In the genomic region with DNA sequence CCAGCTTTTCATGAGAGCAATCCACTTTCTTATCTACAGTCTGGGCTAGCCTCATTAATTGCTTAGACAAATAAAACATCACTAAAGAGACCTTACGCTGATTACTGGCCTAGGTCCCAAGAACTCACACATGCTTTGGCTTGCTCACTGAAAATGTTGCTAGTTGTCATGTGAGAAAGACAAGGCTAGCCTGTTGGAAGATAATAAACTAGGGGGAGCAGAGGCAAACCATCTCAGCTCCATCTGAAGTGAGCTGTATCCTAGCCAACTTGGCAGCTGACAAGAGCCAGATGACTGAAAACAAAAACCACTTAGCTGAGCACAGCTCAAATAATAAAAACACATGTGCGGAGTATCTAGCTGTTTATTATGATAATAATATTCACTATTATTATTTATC, we compare ENCODE assay signal across 12 mouse cellular contexts. TPM values are rescaled to one million over a fixed set of nuclear protein-coding genes. Genes with fewer than 3 reads are reported as not detected.
DNase-seq lines count a peak whose midpoint lies in the region; ATAC-seq and TF ChIP-seq lines count a peak whose summit lies in the region.
"Had no signal": no experiment of that assay in that cellular context is flagged by ENCODE, and none has a peak within 500 bp of the region (broad histone marks: within the 10 kb centered on the region; RNA-seq: fewer than 3 reads in every experiment).

No protein-coding gene starts in this region.

- WGBS in heart, adult 2 months = 36% methylated on average over 2 of the region's 2 CpGs
- WGBS in heart, embryonic 10.5 days = 73% methylated on average over 2 of the region's 2 CpGs
- WGBS in stomach, embryonic 14.5 days = 39% methylated on average over 2 of the region's 2 CpGs
- 33% methylated on average over 2 of the region's 2 CpGs for WGBS in stomach, postnatal 0 days
- WGBS in stomach, embryonic 16.5 days = 39% methylated on average over 2 of the region's 2 CpGs

- H3K4me2 ChIP-seq in stomach, embryonic 14.5 days (replicated peaks; ENCODE audit: low read depth, low read length) = no peak overlapping the region
- H3K4me2 ChIP-seq in stomach, postnatal 0 days (replicated peaks; ENCODE audit: low read depth) = no peak overlapping the region
- no peak overlapping the region for H3K4me2 ChIP-seq in stomach, embryonic 16.5 days (ENCODE audit: low read depth, low read length)

- no peaks in the 10 kb centered on the region; the same call in 1 of the 2 replicates for H3K4me1 ChIP-seq in heart, adult 2 months (ENCODE audit: control insufficient read depth, insufficient read depth, low read length)
- no peaks in the 10 kb centered on the region for H3K4me1 ChIP-seq in heart, embryonic 10.5 days
- no peaks in the 10 kb centered on the region for H3K4me1 ChIP-seq in stomach, embryonic 14.5 days (ENCODE audit: control insufficient read depth, insufficient read depth, low read length)
- no peaks in the 10 kb centered on the region for H3K4me1 ChIP-seq in stomach, postnatal 0 days (replicated peaks; ENCODE audit: control insufficient read depth, insufficient read depth)
- H3K4me1 ChIP-seq in stomach, embryonic 16.5 days (ENCODE audit: control insufficient read depth, insufficient read depth, low read length) = no peaks in the 10 kb centered on the region

- no peak for TF ChIP-seq EP300 in heart, adult 2 months (IDR thresholded peaks at IDR 0.05; ENCODE audit: insufficient read depth, low read depth, low read length)
- TF ChIP-seq EP300 in stomach, postnatal 0 days (optimal IDR thresholded peaks at IDR 0.05) = no peak

- DNase-seq in heart, adult 2 months = peak; percentile 28 to 59
- DNase-seq in heart, embryonic 10.5 days (ENCODE audit: low spot score) = no peak
- DNase-seq in stomach, postnatal 0 days (ENCODE audit: low spot score) = no peak
- peak; percentile 18 for DNase-seq in heart, postnatal 4 days
- DNase-seq in frontal cortex, adult 2 months (ENCODE audit: extremely low spot score in 1 of 2, low spot score in 1 of 2) = no peak
- DNase-seq in urinary bladder, postnatal 25 days (ENCODE audit: low spot score) = no peak
- DNase-seq: right cerebral cortex, adult 18-20 months had no signal

- no peak overlapping the region for H3K4me3 ChIP-seq in heart, adult 2 months
- H3K4me3 ChIP-seq in heart, embryonic 10.5 days = no peak overlapping the region
- no peak overlapping the region for H3K4me3 ChIP-seq in stomach, embryonic 14.5 days (ENCODE audit: low read depth, low read length)
- H3K4me3 ChIP-seq in stomach, postnatal 0 days (ENCODE audit: low read depth, low read length) = no peak overlapping the region
- no peak overlapping the region for H3K4me3 ChIP-seq in stomach, embryonic 16.5 days (replicated peaks; ENCODE audit: low read length)

- H3K79me2 ChIP-seq in heart, adult 2 months (replicated peaks; ENCODE audit: control insufficient read depth, insufficient read depth, low read length) = no peaks in the 10 kb centered on the region

- no peak for TF ChIP-seq CTCF in heart, adult 2 months (IDR thresholded peaks at IDR 0.05)
- TF ChIP-seq CTCF in stomach, postnatal 0 days (IDR thresholded peaks at IDR 0.05; ENCODE audit: low read depth) = no peak

- H3K9ac ChIP-seq in heart, adult 2 months (ENCODE audit: low read depth, low read length) = no peak overlapping the region
- H3K9ac ChIP-seq in stomach, embryonic 14.5 days (replicated peaks; ENCODE audit: low read depth, low read length) = no peak overlapping the region
- no peak overlapping the region for H3K9ac ChIP-seq in stomach, postnatal 0 days (ENCODE audit: low read length)
- H3K9ac ChIP-seq in stomach, embryonic 16.5 days (ENCODE audit: low read length) = no peak overlapping the region

- intact Hi-C loops in heart, adult 2 months (cut with DNase I) = no loop called here

- ATAC-seq in stomach, embryonic 14.5 days (ENCODE audit: insufficient number of reproducible peaks, insufficient read depth, low FRiP score, low read depth) = peak; percentile 58; the same call in 1 of the 2 replicates
- ATAC-seq in stomach, postnatal 0 days (ENCODE audit: low FRiP score, low TSS enrichment) = no peak
- ATAC-seq in stomach, embryonic 16.5 days (ENCODE audit: insufficient read depth, low FRiP score) = peak; percentile 76; the same call in 1 of the 2 replicates
- ATAC-seq: CD4-positive, CD25-positive, alpha-beta regulatory T cell, adult 4 months; midbrain, embryonic 16.5 days had no signal

- no peaks in the 10 kb centered on the region for H3K36me3 ChIP-seq in heart, adult 2 months (ENCODE audit: control insufficient read depth, insufficient read depth, low read length)
- no peaks in the 10 kb centered on the region for H3K36me3 ChIP-seq in heart, embryonic 10.5 days
- H3K36me3 ChIP-seq in stomach, embryonic 14.5 days (ENCODE audit: control insufficient read depth, insufficient read depth, low read length) = no peaks in the 10 kb centered on the region
- no peaks in the 10 kb centered on the region for H3K36me3 ChIP-seq in stomach, postnatal 0 days (ENCODE audit: control insufficient read depth, insufficient read depth, low read length)
- H3K36me3 ChIP-seq in stomach, embryonic 16.5 days (ENCODE audit: control insufficient read depth, insufficient read depth, low read length) = no peaks in the 10 kb centered on the region

- peak overlapping the region; percentile 10; the same call in 1 of the 2 replicates for H3K27ac ChIP-seq in heart, adult 2 months
- H3K27ac ChIP-seq in heart, embryonic 10.5 days = no peak overlapping the region
- H3K27ac ChIP-seq in stomach, embryonic 14.5 days (ENCODE audit: low read length) = no peak overlapping the region; the same call in 1 of the 2 replicates
- no peak overlapping the region for H3K27ac ChIP-seq in stomach, postnatal 0 days (replicated peaks)
- peak overlapping the region; percentile 70; the same call in 1 of the 2 replicates for H3K27ac ChIP-seq in stomach, embryonic 16.5 days (ENCODE audit: low read length)

- H3K9me3 ChIP-seq in heart, embryonic 10.5 days = no peaks in the 10 kb centered on the region
- no peaks in the 10 kb centered on the region for H3K9me3 ChIP-seq in stomach, embryonic 14.5 days (ENCODE audit: control insufficient read depth, low read depth, low read length)
- no peaks in the 10 kb centered on the region for H3K9me3 ChIP-seq in stomach, postnatal 0 days (ENCODE audit: control insufficient read depth, low read length)
- no peaks in the 10 kb centered on the region for H3K9me3 ChIP-seq in stomach, embryonic 16.5 days (replicated peaks; ENCODE audit: control insufficient read depth, low read length)

- H3K27me3 ChIP-seq in heart, adult 2 months (ENCODE audit: control insufficient read depth, insufficient read depth, low read length) = no peaks in the 10 kb centered on the region
- no peaks in the 10 kb centered on the region for H3K27me3 ChIP-seq in heart, embryonic 10.5 days (ENCODE audit: insufficient read depth, poor library complexity, severe bottlenecking)
- no peaks in the 10 kb centered on the region for H3K27me3 ChIP-seq in stomach, embryonic 14.5 days (ENCODE audit: control insufficient read depth, insufficient read depth, low read length)
- H3K27me3 ChIP-seq in stomach, postnatal 0 days (ENCODE audit: control insufficient read depth, insufficient read depth, low read length) = no peaks in the 10 kb centered on the region
- H3K27me3 ChIP-seq in stomach, embryonic 16.5 days (ENCODE audit: control insufficient read depth, insufficient read depth, low read length) = no peaks in the 10 kb centered on the region

- TF ChIP-seq POLR2A in heart, adult 2 months (IDR thresholded peaks at IDR 0.05; ENCODE audit: insufficient read depth, low read depth, low read length) = no peak

RNA-seq across cellular contexts. Expression of a gene that starts 40.2 kb away (rescaled TPM):
- total RNA-seq in heart, adult 2 months (2021) = under 1 TPM; 0.13 to 0.14 TPM
- 0.03 and 0.23 TPM in 2 replicates for polyA plus RNA-seq in heart, adult 2 months (2012; rRNA removed)
- 0.31 TPM in 1 of 2 replicates, not detected in the other for polyA plus RNA-seq in heart, embryonic 10.5 days (2016; fragmentation: Nextera tagmentation; extraction: Ambion mirVana)
- 0.17 TPM in 1 of 2 replicates, not detected in the other for polyA plus RNA-seq in stomach, embryonic 14.5 days (2014; fragmentation: Nextera tagmentation; extraction: Ambion mirVana)
- polyA plus RNA-seq in stomach, postnatal 0 days (2015; fragmentation: Nextera tagmentation; extraction: Ambion mirVana) = 0.27 and 0.30 TPM in 2 replicates
- under 1 TPM; 0.14 to 0.25 TPM for total RNA-seq in heart, postnatal 4 days (2021)
- 0.39 and 0.46 TPM in 2 replicates for polyA plus RNA-seq in stomach, embryonic 16.5 days (2015; fragmentation: Nextera tagmentation; extraction: Ambion mirVana)
- 1.9 and 2.3 TPM in 2 replicates for polyA plus RNA-seq in frontal cortex, adult 2 months (2012; rRNA removed)
- polyA plus RNA-seq: CD4-positive, CD25-positive, alpha-beta regulatory T cell, adult 4 months; hindbrain, embryonic 11.5 days had no signal

Comparison
In these comparisons a context has a peak if more than half of its experiments do, and no peak if none do; other contexts are left out.
1. DNase-seq: peak in heart, adult 2 months (2 of 2) and heart, postnatal 4 days (single experiment); none in heart, embryonic 10.5 days (single experiment), stomach, postnatal 0 days (single experiment), frontal cortex, adult 2 months (0 of 2) and urinary bladder, postnatal 25 days (single experiment).
2. H3K27ac ChIP-seq: peak in heart, adult 2 months (single experiment) and stomach, embryonic 16.5 days (single experiment); none in heart, embryonic 10.5 days (single experiment), stomach, embryonic 14.5 days (single experiment) and stomach, postnatal 0 days (single experiment).